Mouse (Mus musculus) heart, embryonic 14.5 days (tissue): Measurements from ENCODE around the gene Mvk. TPM values are rescaled to one million over a fixed set of nuclear protein-coding genes. Genes with fewer than 3 reads are reported as not detected.

ENCODE experiments used
- ATAC-seq: fragments of 200-750 bp; cut with Nextera tagmentation; 2 replicates; pipeline ENCODE4 v1.8.0; 2017; ENCODE audit warnings: low read depth, moderate TSS enrichment; ENCODE audit not compliant: insufficient number of reproducible peaks, insufficient read depth, low FRiP score
- H3K27ac ChIP-seq, 2 experiments: fragments of 200-500 bp in 1 of 2; fragments of 300-500 bp in 1 of 2; sonication (generic) in 1 of 2; replicated peaks in 1 of 2; 2 replicates each; pipeline ENCODE4 v1.5.1; 2012 to 2014; ENCODE audit warnings: low read depth in 2 of 2, low read length in 2 of 2, control low read depth in 1 of 2, mild to moderate bottlenecking in 1 of 2, mixed read lengths in 1 of 2; ENCODE audit not compliant: control insufficient read depth in 1 of 2, insufficient read depth in 1 of 2
- H3K27me3 ChIP-seq: fragments of 300-500 bp; sonication (generic); 2 replicates; pipeline ENCODE4 v1.6.1; 2014; ENCODE audit warnings: mild to moderate bottlenecking, low read length, control low read depth; ENCODE audit not compliant: control insufficient read depth, insufficient read depth
- H3K36me3 ChIP-seq: fragments of 300-500 bp; sonication (generic); 2 replicates; pipeline ENCODE4 v1.6.1; 2014; ENCODE audit warnings: mild to moderate bottlenecking, control low read depth, low read length, mixed read lengths; ENCODE audit not compliant: control insufficient read depth, insufficient read depth
- H3K4me1 ChIP-seq, 2 experiments: fragments of 200-500 bp in 1 of 2; fragments of 300-500 bp in 1 of 2; sonication (generic) in 1 of 2; 2 replicates each; pipeline ENCODE4 v1.6.1; 2012 to 2014; ENCODE audit warnings: low read length in 2 of 2, control low read depth in 1 of 2, mixed read lengths in 1 of 2; ENCODE audit not compliant: control insufficient read depth in 2 of 2, insufficient read depth in 2 of 2
- H3K4me2 ChIP-seq: fragments of 300-500 bp; sonication (generic); 2 replicates; pipeline ENCODE4 v1.6.1; 2014; ENCODE audit warnings: mild to moderate bottlenecking, low read length
- H3K4me3 ChIP-seq, 2 experiments: fragments of 200-500 bp in 1 of 2; fragments of 300-500 bp in 1 of 2; sonication (generic) in 1 of 2; 2 replicates each; pipeline ENCODE4 v1.5.1; 2012 to 2014; ENCODE audit warnings: low read length in 2 of 2, mild to moderate bottlenecking in 2 of 2, control low read depth in 1 of 2, low read depth in 1 of 2, moderate library complexity in 1 of 2; ENCODE audit not compliant: control insufficient read depth in 1 of 2, insufficient read depth in 1 of 2
- H3K9ac ChIP-seq: fragments of 300-500 bp; sonication (generic); 2 replicates; pipeline ENCODE4 v1.6.1; 2014; ENCODE audit warnings: mild to moderate bottlenecking, low read length
- H3K9me3 ChIP-seq: fragments of 300-500 bp; sonication (generic); 2 replicates; pipeline ENCODE4 v1.6.1; 2016; ENCODE audit warnings: low read length, control low read depth; ENCODE audit not compliant: control insufficient read depth
- WGBS: fragments of 180-500 bp; shearing (Covaris S2); extraction: QIAGEN DNeasy Blood & Tissue Kit; methylation state at CpG from one replicate; pipeline ENCODE4 v1.1.7; 2014; 5-methylcytosine and 5-hydroxymethylcytosine counted together
- polyA plus RNA-seq: library from polyadenylated mRNA; unstranded; fragments of >200 nt; fragmentation: Nextera tagmentation; extraction: Ambion mirVana; gene quantifications from 2 replicates; pipeline ENCODE4 v1.2.1, GENCODE M21; 2014

Mvk gene
- polyA plus RNA-seq, 1 experiment from 2014 or later = 15.3 TPM

DNA sequence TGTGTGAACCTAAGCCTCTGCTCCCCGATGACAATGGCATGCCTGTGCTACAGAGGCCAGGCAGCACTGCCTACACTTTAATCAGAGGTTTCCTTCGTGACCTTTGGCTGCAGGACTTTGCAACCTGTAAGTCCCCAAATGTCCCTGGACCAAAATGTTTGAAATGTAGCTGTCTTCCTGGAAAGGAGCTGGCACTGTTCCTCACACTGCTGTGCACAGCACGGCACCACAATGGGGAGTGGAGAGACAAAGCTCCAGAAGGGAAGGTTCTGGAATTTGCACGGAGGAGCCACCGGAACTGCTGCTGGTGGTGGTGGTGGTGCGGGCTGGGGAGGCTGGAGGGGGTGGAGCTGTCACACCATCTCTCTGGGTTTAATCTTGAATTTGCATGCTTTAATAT is 17.3 kb upstream of the Mvk start:
- H3K4me1 ChIP-seq = peaks cover 0 to 4% of the 10 kb centered on the region in 2 experiments; a peak in 1 of 4 replicates
- no peaks in the 10 kb centered on the region for H3K36me3 ChIP-seq
- ATAC-seq = no peak
- H3K4me2 ChIP-seq = no peak overlapping the region
- H3K4me3 ChIP-seq = no peak overlapping the region
- H3K27ac ChIP-seq = no peak overlapping the region
- H3K9me3 ChIP-seq = no peaks in the 10 kb centered on the region
- no peak overlapping the region for H3K9ac ChIP-seq
- H3K27me3 ChIP-seq = no peaks in the 10 kb centered on the region
- 65% methylated on average over 6 of the region's 6 CpGs for WGBS

- 78% methylated on average over 18 of the region's 18 CpGs for WGBS
- Histone ChIP-seq H3K9ac (no peak overlapping the region), H3K4me2 (no peak overlapping the region), H3K9me3 (no peaks in the 10 kb centered on the region), H3K27ac (no peak overlapping the region), H3K36me3 (no peaks in the 10 kb centered on the region), H3K4me1 (no peaks in the 10 kb centered on the region), H3K4me3 (no peak overlapping the region), H3K27me3 (no peaks in the 10 kb centered on the region)
- no peak for ATAC-seq
These were observed 15.4 kb upstream of the Mvk start for GRCm38 (mm10) chr5:114428621-114429020.

DNA sequence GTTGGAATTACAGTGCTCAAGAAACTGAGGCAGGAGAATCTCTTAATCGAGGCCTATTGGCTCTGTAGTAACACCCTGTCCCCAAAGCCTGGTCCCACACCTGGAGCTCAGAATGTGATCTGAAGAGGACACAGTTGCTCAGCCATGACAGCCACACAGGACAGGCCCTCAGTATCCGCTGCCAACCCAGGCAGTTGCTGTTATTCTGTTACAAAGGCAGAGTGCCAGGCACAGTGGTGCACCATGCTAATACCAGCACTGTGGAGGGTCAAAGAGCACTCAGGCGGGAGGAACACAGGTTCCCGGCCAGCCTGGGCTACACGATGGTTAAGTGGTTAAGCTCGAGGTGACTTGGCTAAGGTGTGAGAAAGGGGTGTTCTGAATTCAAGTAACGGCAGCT is 14.3 kb upstream of the Mvk start:
- Histone ChIP-seq H3K27me3 (no peaks in the 10 kb centered on the region), H3K27ac (no peak overlapping the region), H3K9me3 (no peaks in the 10 kb centered on the region), H3K4me1 (no peaks in the 10 kb centered on the region), H3K9ac (no peak overlapping the region), H3K4me2 (no peak overlapping the region), H3K36me3 (peaks cover 7% of the 10 kb centered on the region; the same call in 1 of the 2 replicates), H3K4me3 (no peak overlapping the region)
- 81% methylated on average over 7 of the region's 7 CpGs for WGBS
- ATAC-seq = no peak

DNA sequence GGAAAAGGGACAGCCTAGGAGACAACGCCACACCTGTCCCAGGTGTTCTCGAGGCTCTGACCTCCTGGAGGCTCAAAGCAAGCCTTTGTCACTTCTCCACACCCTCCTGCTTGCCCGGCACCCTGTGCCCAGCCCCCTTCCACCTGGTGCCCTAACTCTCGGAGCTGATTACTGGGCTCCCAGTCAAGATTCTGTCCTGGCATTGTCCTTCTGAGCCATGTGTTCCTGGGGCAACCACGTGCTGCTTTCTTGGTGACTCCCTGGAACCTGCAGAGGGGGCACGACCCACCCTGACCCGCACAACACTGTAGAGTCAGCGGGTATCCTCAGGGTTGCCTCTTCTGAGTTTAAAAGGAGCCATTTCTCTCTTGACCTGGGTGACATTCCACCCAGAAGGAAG is 9.7 kb upstream of the Mvk start:
- WGBS = 84% methylated on average over 8 of the region's 8 CpGs
- Histone ChIP-seq H3K4me2 (no peak overlapping the region), H3K9me3 (no peaks in the 10 kb centered on the region), H3K27ac (no peak overlapping the region), H3K36me3 (peaks cover 34% of the 10 kb centered on the region), H3K27me3 (no peaks in the 10 kb centered on the region), H3K4me1 (no peaks in the 10 kb centered on the region), H3K4me3 (no peak overlapping the region), H3K9ac (no peak overlapping the region)
- ATAC-seq = no peak

GRCm38 (mm10) chr5:114435588-114435987 is 8.5 kb upstream of the Mvk start:
- Histone ChIP-seq H3K4me2 (no peak overlapping the region), H3K4me1 (no peaks in the 10 kb centered on the region), H3K9ac (no peak overlapping the region), H3K27ac (no peak overlapping the region), H3K4me3 (no peak overlapping the region), H3K9me3 (no peaks in the 10 kb centered on the region), H3K36me3 (peaks cover 34% of the 10 kb centered on the region), H3K27me3 (no peaks in the 10 kb centered on the region)
- no peak for ATAC-seq
- WGBS = 90% methylated on average over 14 of the region's 14 CpGs

DNA sequence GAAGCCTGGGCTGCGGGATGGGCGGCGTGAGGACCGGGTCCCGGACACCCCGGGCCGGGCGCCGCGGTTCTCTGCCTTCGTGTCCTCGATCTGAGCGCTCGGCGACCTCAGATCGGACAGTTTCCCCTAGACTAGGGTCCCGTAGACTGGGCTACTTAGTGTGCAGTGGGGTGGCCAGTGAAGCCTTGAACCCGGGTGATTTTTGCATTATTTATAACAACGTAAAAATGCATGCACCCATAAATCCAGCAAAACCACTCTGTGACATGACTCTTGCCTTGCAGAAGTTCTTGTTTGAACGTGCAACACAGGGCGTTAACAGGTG is 261 bp downstream of the Mvk start:
- Histone ChIP-seq H3K9me3 (no peaks in the 10 kb centered on the region), H3K4me3 (peak overlapping the region; percentile 69 to 72), H3K4me2 (peak overlapping the region; percentile 89), H3K27ac (no peak overlapping the region), H3K4me1 (peaks cover 4 to 13% of the 10 kb centered on the region in 2 experiments), H3K9ac (peak overlapping the region; percentile 82), H3K27me3 (no peaks in the 10 kb centered on the region), H3K36me3 (0 out of 2 replicates have a peak, but pooled peaks cover 7% of the 10 kb centered on the region)
- ATAC-seq = no peak
- WGBS = 1% methylated on average over 21 of the region's 21 CpGs

DNA sequence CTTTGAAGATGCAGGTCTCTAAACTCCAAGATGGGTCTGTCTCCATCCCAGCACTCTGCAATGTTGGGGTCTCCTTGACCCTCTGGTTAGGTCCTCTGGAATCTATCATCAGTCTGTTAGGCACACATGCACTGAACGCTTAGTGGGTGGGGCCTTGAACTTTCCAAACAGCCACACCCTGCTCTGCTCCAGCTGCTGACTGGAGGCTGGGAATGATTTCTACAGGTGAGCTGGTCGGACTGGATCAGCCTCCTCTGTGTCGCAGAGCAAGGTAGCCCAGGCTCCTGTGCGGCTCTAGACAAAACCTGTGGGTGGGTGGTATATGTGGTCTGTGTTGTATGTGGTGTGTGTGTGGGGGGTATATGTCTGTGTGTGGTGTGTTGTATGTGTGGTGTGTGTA is 4.9 kb downstream of the Mvk start:
- peaks cover 12% of the 10 kb centered on the region; the same call in 1 of the 2 replicates for H3K36me3 ChIP-seq
- H3K9ac ChIP-seq = no peak overlapping the region
- ATAC-seq = no peak
- H3K27me3 ChIP-seq = no peaks in the 10 kb centered on the region
- no peaks in the 10 kb centered on the region for H3K9me3 ChIP-seq
- H3K4me3 ChIP-seq = no peak overlapping the region
- WGBS = 82% methylated on average over 4 of the region's 4 CpGs
- no peak overlapping the region for H3K27ac ChIP-seq
- H3K4me2 ChIP-seq = no peak overlapping the region
- peaks cover 4 to 8% of the 10 kb centered on the region in 2 experiments for H3K4me1 ChIP-seq

- WGBS = 79% methylated on average over 9 of the region's 9 CpGs
- Histone ChIP-seq H3K9me3 (no peaks in the 10 kb centered on the region), H3K27me3 (0 out of 2 replicates have a peak, but pooled peaks cover 7% of the 10 kb centered on the region), H3K4me2 (no peak overlapping the region), H3K4me3 (no peak overlapping the region), H3K4me1 (peaks cover 6 to 7% of the 10 kb centered on the region in 2 experiments; a peak in 2 of 4 replicates), H3K36me3 (peaks cover 5% of the 10 kb centered on the region; the same call in 1 of the 2 replicates), H3K27ac (no peak overlapping the region), H3K9ac (no peak overlapping the region)
- no peak for ATAC-seq
These were observed 12.2 kb downstream of the Mvk start for GRCm38 (mm10) chr5:114456287-114456686.
